Mouse (Mus musculus) right cerebral cortex, adult 18-20 months (tissue): ENCODE results near the gene Acss2.
"Not testable (repeated sequence)": the region's sequence is repeated elsewhere in the genome, so short reads cannot be mapped to it uniquely, and the experiment has no call there.

Experiments
- DNase-seq: peaks from one replicate; pipeline ENCODE4 v3.0.0; 2022; ENCODE audit warnings: mixed read lengths

Acss2 gene

GRCm38 (mm10) chr2:155538463-155539057, 20.8 kb downstream of the Acss2 start:
- DNase-seq, result not testable (repeated sequence)

- no peak for DNase-seq
Observed at GRCm38 (mm10) chr2:155539696-155540095, 21.9 kb downstream of the Acss2 start.

GRCm38 (mm10) chr2:155540822-155541458, 23.2 kb downstream of the Acss2 start:
- peak; percentile 49 for DNase-seq

DNA sequence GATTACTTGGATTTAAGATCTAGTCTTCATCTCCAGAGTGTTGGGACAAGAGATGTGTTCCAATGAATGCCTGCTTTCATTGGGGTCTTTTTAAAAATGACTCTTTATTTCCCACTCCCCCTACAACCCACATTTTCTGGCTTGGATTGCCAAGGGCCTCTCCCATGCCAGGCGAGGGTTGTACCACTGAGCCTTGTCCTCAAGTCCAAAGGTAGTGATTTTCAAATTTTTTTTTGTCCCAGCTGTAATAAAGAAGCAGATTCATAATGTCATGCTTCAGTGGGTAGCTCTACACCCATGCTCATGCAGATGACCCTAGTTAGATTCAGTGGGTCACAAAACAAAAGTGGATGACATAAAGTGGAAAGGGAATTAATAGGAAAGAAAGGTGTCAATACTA, 29.2 kb downstream of the Acss2 start:
- DNase-seq, result no peak

- DNase-seq, result no peak
Observed at GRCm38 (mm10) chr2:155552336-155552735, 34.6 kb downstream of the Acss2 start.

- no peak for DNase-seq
Observed at GRCm38 (mm10) chr2:155552949-155553354, 35.2 kb downstream of the Acss2 start.

DNA sequence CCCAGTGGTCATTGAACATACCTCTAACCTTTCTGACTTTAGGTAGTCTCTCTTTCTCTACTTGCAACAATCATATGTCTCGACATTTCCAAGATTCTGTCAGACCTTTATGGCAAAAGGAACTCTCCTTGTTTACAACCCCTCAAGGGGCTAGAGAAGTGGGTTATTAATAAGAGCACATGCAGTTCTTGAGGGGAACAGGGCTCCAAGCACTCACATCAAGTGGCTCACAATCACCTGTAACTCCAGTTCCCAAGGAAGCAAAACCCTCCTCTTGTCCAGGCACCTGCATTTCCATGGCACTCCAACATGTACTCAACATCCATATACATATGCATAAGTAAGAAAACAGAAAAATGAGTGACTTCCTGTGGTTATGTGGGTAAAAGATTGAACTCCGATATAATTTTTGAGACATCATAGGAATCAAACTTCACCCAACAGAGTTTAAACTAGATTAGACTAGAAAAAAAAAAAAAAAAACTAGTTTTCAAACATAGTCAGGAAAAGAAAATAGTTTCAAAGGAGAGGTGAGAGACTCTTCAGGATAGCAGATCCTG, 36.8 kb downstream of the Acss2 start:
- no peak for DNase-seq

DNA sequence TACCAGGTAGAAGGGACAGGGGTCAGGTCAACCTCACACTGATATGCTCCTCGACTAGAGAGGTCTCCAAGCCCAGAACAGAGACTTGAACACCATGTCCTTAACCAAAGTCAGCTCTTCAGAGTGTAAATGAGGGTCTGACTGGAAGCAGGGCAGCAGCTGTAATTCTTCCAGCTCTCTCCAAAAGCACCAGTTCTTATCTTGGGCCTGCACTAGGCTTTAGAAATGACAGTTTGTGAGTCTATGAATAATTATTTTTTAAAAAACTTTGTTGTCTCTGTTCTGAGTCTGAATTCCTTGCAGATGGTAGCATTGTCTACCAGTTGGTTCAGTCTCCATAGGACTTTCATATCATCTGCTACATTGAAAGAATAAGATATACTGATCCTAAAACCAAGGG, 44.5 kb downstream of the Acss2 start:
- no peak for DNase-seq

GRCm38 (mm10) chr2:155562934-155563333, 45.2 kb downstream of the Acss2 start:
- DNase-seq, result no peak

GRCm38 (mm10) chr2:155567751-155568150, 50.0 kb downstream of the Acss2 start:
- DNase-seq, result no peak

DNA sequence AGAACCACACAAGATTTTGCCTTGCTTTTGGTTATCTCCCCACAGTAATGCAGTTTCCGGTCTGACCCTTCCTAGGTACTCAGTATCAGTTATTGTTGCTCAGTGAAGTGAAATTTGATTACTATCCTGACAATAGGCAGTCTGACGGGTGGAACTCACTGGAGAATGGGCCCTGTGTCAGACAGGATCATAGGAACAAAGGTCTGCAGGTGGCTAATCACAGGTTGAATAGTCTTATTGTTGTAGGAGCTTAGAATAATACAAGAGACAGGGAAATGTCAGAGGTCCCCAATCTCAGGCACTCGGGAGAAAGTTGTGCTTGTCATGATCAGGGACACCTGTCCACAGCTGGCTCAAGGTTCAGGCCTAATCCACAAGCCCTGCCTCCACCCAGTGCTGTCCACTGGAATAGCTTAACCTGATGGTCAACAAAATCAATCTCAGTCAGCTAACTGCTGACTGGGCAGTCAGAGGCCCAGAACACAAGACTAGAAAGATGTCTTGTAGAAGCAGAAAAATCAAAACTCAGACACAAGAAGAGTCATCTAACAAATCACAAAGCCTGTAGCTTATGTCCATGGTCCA, 51.6 kb downstream of the Acss2 start:
- no peak for DNase-seq

- no peak for DNase-seq
Observed at GRCm38 (mm10) chr2:155573001-155573400, 55.3 kb downstream of the Acss2 start.

DNA sequence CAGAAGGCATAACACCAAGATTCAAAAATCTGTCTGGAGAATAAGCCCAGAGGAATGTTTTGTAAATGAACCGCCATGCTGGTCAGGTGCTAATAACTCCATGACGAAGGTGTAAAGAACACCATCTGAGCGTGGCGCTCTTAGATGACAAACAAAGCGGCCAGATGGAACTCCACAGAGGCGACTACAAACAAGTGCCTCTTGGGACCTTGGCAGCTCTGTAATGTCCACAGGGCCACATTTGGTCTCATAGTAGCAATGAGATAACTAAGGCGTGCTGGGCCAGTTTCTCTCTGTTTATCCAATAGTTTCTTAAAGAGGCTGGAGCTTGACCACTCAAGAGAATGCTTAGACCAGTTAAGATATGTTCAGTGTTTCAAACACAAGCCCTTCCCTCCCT, 56.2 kb downstream of the Acss2 start:
- DNase-seq, result no peak

GRCm38 (mm10) chr2:155574700-155575099, 57.0 kb downstream of the Acss2 start:
- peak; percentile 39 for DNase-seq

DNA sequence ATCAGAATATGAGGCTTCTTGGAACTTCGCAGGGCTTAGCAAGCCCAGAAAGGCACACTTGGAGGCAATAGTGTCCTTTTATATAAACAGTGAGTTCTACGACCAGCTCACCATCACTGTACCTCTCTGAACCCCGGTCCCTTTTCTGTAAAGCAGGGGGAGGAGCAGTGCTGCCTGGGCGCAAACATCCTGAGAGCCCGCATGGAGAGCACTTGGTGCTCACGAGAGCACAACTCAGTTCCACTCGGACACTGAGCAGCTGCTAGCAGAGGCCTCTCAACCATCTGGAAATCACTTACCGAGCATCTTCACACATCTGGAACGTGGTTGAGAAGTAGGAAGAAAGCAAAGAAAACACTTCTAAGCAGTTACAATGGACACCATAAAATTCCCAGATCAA, 58.9 kb downstream of the Acss2 start:
- DNase-seq, result no peak

GRCm38 (mm10) chr2:155580331-155580730, 62.6 kb downstream of the Acss2 start:
- no peak for DNase-seq

GRCm38 (mm10) chr2:155582384-155582995, 64.7 kb downstream of the Acss2 start:
- DNase-seq, result no peak

DNA sequence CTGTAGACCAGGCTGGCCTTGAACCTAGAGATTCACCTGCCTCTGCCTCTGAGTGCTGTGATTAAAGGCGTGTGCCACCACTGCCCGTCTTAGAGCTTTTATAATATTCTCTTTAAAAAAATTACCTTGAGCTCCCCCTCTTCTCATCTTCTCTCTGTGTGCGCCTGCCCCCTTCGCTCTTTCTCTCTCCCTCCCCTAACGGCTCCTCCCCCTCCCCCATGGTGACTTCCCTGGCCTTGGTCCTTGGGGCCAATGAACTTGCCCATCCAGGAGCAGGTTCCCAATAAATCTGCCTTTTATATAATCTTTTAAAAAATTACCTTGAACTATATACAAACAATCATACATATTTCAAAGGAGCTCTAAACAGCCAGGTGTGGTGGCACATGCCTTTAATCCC, 65.2 kb downstream of the Acss2 start:
- no peak for DNase-seq

DNA sequence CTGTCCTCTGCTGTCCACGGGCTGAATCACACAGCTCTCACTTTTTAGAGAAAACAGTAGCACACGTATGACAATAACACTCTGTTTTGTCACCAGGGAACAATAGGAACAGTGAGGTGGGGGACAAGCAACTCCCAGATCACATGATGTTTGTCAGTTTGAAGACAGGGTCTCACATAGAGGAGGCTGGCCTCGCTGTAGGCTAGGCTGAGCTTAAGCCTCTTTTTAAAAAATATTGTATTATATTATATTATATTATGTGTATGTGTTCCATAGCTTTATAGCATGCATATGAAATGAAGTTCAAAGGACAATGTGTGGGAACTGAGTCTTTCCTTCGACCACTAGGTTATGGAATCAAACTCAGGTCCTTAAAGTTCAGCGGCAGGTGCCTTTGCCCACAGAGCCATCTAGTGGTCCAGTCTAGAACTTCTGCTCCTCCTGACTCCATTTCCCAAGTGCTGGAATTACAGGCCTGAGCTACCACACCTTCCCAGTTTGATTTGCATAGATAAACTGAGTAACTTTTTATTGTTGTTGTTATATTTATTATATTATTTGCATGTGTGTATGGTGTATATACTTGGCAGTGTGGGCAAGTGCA, 66.3 kb downstream of the Acss2 start:
- DNase-seq, result peak; percentile 42

GRCm38 (mm10) chr2:155585082-155585481, 67.3 kb downstream of the Acss2 start:
- no peak for DNase-seq

DNA sequence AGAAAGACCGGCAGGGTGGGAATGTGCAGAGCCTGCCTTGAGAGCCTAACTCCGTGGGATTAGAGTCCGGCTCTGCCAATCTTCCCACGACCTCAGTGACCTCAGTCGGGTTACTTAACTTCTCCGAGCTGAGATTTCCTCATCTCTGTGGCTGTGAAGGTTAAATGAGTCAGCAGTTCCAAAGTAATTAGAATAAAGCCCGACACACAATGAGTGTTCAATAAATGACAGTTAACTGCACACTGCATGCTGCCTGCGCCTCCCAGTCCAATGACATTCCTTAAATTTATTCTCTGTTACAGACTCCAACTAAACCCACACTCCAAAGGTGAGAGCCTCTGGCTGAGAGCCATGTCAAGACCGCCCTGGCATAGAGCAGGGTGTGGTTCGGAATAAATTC, 67.7 kb downstream of the Acss2 start:
- DNase-seq, result no peak

DNA sequence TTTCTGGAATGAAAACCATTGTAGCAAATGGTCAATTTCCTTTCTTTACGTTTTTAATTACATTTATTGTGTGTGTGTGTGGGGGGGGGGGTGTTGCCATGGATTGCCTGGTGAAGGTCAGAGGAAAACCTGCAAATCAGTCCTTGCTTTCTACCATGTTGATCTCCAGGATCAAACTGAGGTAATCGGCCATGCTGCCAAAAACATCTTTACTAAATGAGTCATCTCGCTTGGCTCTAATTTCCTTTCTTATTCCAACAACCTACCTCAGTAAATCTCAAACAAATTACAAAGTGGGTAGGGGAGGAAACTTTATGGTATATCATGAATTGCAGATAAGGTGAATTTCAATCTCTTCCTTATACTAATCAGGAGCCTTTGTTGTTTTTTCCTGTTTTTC, 70.4 kb downstream of the Acss2 start:
- no peak for DNase-seq

GRCm38 (mm10) chr2:155589521-155589920, 71.8 kb downstream of the Acss2 start:
- no peak for DNase-seq
